Mouse (Mus musculus) right cerebral cortex, adult 2 months (tissue): Measurements from ENCODE around the gene Ephb2.
A peak's percentile ranks its signal among the peaks of the same experiment; 100 is the strongest.

Experiments
- DNase-seq, 2 experiments: peaks; one replicate each; pipeline ENCODE4 v3.0.0; 2021 to 2022; ENCODE audit warnings: low spot score in 2 of 2

Gene Ephb2

DNA sequence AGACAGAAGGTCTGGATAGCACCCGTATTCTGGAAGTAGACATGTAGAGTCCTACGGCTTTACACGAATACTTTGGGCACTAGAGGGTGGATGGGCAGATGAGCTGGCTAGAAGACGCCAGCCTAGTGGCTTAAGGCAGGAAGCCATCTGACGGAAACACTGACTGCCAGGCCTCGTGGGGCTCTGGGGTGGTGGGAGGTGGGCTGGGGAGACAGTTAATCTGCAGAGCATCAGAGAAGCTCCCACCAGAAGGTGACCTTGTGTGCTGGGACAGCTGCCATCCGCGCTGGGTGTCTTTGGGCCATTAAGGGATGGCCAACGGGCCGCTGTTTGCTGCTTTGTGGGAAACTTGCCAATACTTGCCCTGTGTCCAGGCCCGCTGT lies 183.3 kb downstream of the Ephb2 start:
- DNase-seq: no peak

- peak in 1 of 2 experiments; percentile 33 for DNase-seq
These were observed 183.8 kb downstream of the Ephb2 start for GRCm38 (mm10) chr4:136651882-136652527.

DNA sequence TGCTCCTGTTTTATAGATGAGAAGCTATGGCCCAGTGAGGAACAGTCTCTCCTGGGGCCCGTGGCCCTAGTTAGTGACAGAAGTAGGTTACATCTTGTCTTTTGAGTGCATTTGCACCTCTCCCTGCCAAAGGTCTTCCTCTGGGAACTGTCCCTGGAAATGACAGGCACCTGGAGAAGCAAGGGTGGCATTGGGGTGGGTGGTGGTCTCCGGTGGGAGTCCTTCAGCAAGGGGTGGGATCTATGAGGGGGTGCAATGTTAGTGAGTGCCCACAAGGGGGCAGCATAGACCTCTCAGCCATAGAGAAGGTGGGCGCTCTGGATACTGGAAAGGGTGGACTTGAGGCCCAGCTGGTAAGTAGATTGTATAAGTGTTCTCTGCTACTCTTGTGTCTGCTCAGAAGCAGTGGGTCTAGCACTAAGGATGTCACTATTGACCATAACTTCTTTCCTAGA lies 184.4 kb downstream of the Ephb2 start:
- peak in 1 of 2 experiments; percentile 4 for DNase-seq

DNA sequence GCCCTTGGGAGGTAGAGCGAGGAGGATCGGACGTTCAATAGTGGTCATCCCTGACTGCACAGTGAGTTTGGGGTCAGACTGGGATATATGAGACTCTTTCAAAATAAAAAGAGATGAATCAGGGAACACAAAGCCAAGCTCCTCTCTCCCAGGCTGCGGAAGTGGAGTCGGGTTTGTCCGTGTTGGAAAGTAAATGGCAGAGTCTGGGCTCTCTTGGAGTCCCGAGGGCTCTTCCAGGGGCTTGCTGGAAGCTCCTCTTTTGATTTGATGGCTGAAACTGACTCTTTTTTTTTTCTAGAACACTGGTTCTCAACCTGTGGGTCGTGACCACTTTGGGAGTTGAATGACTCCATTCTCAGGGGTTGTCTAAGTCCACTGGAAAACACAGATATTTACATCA lies 185.5 kb downstream of the Ephb2 start:
- no peak for DNase-seq

DNA sequence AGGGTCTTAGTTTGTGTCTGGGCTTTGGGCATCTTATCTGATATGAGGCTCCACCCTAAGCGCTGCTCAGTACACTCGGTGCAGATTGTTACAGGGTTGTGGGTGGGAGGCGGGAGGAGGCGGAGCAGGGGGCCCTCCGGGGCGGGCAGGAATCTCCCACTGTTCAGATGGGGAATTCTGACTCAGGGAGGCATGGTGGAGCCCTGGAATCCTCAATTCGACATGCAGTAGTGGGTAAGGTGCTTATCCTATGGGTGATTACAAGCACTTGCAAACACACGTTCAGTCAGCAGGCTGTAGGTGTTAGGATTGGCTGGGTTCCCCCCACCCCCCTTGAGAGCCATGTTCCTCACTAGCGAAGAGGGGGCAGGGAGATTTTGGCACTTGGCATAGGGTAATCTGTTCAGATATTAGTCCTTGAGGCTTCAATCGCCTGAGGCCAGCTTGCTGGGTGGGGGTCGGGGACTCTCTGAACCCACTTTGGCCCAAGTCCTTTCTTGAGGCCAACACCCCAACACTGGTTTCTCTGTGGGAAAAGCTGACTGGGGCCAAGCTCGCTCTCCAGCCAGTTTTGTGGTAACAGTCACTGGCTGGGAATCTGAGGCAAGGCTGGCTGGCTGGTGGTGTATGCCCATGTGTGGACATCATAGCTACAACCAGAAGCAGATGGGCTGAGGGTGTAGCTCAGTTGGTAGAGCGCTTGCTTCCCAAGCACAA lies 186.2 kb downstream of the Ephb2 start:
- DNase-seq: peak in 1 of 2 experiments; percentile 28

GRCm38 (mm10) chr4:136648922-136649479 lies 186.8 kb downstream of the Ephb2 start:
- DNase-seq: peak; percentile 89 to 93

DNA sequence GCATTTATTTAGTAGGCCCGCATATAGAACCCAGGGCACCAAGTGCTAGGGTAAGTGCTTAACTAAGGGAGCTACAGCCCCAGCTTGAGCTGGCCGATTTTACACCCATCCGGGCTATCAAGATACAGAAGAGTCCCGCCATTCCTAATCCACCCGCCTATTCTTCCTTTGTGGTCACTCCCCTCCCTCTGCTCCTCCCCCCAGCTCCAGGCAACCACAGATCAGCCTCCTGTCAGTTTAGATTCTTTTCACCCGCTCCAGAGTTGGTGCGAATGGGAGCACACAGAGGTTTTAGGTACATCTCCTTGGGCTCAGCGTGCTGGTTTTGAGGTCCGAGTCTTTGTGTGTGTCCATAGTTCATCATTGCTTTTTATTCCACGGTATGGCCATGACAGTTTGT lies 196.9 kb downstream of the Ephb2 start:
- DNase-seq: no peak

DNA sequence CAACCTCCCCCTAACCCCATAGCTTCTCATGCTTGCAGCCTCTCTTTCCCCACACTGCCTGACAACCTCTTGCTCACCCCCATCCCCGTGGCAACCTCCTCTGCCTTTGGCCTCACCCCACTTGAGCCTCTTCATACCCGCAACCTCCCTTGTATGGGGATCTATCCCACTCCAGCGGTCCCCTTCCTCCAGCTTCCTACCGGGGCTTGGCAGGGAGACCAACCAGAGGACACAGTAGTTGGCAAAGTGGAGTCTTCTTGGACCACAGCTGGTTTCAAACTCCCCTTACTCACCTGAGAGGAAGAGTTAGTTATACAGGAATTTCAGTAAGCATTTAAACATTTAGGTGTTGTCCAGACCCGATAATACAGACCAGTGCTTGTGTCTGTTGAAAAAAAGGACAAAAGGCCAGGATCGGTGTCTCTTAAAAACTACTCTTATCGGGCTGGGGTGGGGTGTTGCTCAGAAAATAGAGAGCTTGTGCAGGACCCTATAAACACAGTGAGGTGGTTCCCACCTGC lies 197.5 kb downstream of the Ephb2 start:
- DNase-seq: no peak

DNA sequence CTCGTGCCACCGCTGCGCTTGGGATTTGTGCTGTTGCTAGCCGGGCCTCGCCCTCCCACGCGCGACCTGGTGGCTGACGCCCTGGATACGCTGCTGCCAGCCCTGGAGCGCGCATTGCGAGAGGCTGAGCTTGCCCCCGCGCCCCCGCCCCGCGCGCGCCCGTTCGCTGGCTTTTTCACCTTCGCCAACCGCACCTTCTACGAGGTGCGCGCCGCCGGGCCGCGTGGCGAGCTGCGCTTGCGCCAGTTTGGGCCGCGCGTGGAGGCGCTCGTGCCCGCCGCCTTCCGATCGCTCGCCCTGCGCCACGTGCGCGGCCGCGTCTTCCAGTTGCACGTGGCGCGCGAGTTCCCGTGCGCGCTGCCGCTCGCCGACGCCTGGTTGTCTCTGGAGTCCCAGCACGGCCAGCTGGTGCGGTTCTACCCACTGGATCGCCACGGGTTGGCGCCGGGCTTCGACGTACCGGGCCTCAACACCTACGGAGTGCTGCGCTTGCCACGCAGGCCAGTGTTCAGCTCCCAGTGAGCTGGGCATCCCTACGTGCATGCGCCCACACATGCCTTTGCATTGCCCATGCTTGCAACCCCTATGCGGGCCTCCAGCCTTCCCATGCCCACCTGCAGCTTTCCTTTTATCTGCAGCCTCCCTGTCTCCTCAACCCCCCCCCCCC lies 198.1 kb downstream of the Ephb2 start:
- peak; percentile 70 to 79 for DNase-seq

DNA sequence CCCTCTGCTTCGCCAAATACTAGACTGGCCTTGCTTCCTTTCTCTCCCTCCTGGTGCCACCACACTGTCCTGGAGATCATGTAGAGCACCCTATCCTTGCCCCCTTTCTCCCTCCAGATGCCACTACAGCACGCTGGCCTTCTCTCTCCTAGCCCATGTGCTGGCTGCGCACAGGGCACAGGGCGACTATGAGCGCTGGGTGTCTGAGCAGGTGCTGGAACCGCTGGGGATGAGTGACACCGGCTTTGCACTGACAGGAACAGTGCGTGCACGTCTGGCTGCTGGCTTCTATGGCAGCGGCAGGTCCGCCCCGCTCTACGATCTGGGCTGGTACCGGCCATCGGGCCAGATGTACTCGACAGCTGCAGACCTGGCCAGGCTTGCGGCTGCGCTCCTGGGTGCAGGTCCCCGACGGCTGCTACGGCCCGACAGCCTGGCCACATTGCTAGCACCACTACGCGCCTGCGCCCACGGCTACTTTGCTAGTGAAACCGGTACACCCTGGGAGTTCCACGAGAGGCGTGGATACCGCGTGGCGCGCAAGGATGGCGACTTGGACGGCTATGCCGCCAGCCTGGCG lies 198.7 kb downstream of the Ephb2 start:
- no peak for DNase-seq

DNA sequence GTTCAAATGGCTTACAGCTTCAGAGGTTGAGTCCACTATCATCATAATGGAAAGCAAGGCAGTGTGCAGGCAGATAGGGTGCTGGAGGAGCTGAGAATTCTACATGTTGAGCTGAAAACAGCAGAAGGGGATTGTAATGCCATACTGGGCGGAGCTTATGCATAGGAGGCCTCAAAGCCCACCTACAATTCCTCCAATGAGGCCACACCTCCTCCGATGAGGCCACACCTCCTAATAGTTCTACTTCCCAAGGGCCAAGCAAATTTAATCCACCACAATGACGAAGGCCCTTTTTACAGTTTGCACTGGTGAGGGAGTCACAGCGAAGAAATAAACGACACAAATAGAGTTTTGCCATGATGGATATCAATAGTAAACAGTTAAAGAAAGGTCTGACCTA lies 199.3 kb downstream of the Ephb2 start:
- DNase-seq: no peak

DNA sequence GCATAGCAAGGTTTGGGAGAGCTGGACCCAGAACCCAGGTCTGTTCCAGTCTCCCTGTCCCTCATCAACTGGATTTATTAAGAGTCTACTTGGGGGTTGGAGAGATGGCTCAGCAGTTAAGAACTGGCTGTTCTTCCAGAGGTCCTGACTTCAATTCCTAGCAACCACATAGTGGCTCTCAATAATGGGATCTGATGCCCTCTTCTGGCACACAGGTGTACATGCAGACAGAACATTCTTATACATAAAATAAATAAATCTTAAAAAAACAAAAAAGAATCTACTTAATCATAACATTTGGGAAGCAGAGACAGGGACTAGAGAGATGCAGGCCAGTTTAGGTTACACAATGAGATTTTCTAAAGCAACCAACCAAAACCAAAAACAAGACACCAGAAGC lies 199.8 kb downstream of the Ephb2 start:
- no peak for DNase-seq

- DNase-seq: no peak
These were observed 204.4 kb downstream of the Ephb2 start for GRCm38 (mm10) chr4:136631237-136631994.

GRCm38 (mm10) chr4:136626590-136626989 lies 209.2 kb downstream of the Ephb2 start:
- no peak for DNase-seq

GRCm38 (mm10) chr4:136622388-136622787 lies 213.4 kb downstream of the Ephb2 start, which contains the start of gene Lactbl1:
Lactbl1 (plus strand) TSS chr4:136622621.
- DNase-seq: no peak

DNA sequence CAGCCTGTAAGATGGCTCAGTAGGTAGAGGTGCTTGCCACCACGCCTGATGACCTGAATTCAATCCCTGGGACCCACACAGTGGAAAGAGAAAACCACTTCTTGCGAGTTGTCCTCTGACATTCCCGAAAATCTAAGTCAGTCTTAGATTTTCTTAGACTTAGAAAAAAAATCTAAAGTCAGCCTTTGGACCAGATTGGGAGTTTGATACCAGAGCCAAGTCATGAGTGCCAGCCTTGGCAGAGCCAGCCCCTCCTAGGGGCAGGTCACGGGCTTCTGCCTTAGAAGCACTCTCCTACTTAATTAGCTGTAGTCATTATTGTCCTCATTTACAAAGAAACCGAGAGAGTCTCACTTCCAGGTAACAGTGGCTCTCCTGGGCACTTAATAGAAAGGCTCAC lies 213.8 kb downstream of the Ephb2 start:
- DNase-seq: no peak

- peak; percentile 50 to 65 for DNase-seq
These were observed 214.5 kb downstream of the Ephb2 start for GRCm38 (mm10) chr4:136621336-136621735.

- no peak for DNase-seq
These were observed 222.1 kb downstream of the Ephb2 start for GRCm38 (mm10) chr4:136613657-136614056.

DNA sequence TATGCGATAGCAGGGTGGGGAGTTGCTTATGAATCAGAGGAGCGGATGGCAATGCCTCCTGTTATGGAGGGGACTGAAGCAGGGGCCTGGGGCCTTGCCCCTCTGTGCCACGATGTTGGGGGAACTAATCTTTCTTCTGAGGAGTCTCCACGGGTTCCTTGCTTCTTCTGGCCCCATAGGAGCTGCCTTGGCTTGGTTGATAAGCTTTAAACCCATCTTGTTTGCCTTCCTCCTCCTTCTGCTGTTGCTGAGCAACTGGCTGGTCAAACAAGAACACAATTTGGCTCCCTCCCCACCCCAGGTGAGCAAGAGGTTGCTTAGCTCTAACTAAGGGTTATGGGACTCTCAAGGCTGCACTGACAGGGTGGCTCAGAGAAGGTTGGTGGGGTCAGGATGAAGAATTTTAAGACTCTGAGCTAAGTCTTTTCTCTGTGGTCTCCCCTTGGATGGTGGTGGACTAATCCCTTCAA lies 225.4 kb downstream of the Ephb2 start, which contains the start of gene Tex46:
Gene Tex46 (plus strand): TSS at position 51 of the 470 bp plus-strand sequence.
- DNase-seq: no peak

- DNase-seq: no peak
These were observed 229.9 kb downstream of the Ephb2 start for GRCm38 (mm10) chr4:136605756-136606485.
